Mouse (Mus musculus) E14TG2a.4 (cell line): ENCODE results near the gene Vasp.

Experiments
- H3K27me3 ChIP-seq: 2 replicates; pipeline ENCODE4 v1.6.1; 2014; ENCODE audit warnings: low read length, control low read depth; ENCODE audit not compliant: insufficient read depth
- H3K36me3 ChIP-seq: 2 replicates; pipeline ENCODE4 v1.6.1; 2014; ENCODE audit warnings: low read length, control low read depth; ENCODE audit not compliant: insufficient read depth
- H3K4me1 ChIP-seq: replicated peaks from 2 replicates; pipeline ENCODE4 v1.6.1; 2014; ENCODE audit warnings: low read depth, low read length, control low read depth
- H3K4me3 ChIP-seq: replicated peaks from 2 replicates; pipeline ENCODE4 v1.5.1; 2014; ENCODE audit warnings: mild to moderate bottlenecking, low read length
- H3K9me3 ChIP-seq: 2 replicates; pipeline ENCODE4 v1.6.1; 2014; ENCODE audit warnings: low read length, control low read depth
- CTCF ChIP-seq: conservative IDR thresholded peaks from 2 replicates; pipeline ENCODE4 v1.5.1; 2014; ENCODE audit warnings: low read length
- NANOG ChIP-seq: IDR thresholded peaks from 2 replicates; pipeline ENCODE4 v1.6.1; 2014; ENCODE audit warnings: borderline replicate concordance, low read length, mixed read lengths
- POU5F1 ChIP-seq: IDR thresholded peaks from 2 replicates; pipeline ENCODE4 v1.6.1; 2014; ENCODE audit warnings: low read length, borderline replicate concordance

Gene Vasp

GRCm38 (mm10) chr7:19269721-19270441 is 1.7 kb downstream of the Vasp start:
- Histone ChIP-seq H3K27me3 (no peaks in the 10 kb centered on the region), H3K4me3 (peak overlapping the region; percentile 99), H3K36me3 (peaks cover 32% of the 10 kb centered on the region), H3K9me3 (no peaks in the 10 kb centered on the region), H3K4me1 (peaks cover 55% of the 10 kb centered on the region)
- TF ChIP-seq NANOG (no peak), CTCF (no peak), POU5F1 (no peak)

- Histone ChIP-seq H3K9me3 (no peaks in the 10 kb centered on the region), H3K27me3 (no peaks in the 10 kb centered on the region), H3K4me3 (peak overlapping the region; percentile 76), H3K36me3 (peaks cover 39% of the 10 kb centered on the region), H3K4me1 (peaks cover 62% of the 10 kb centered on the region)
- no peak for TF ChIP-seq NANOG
- TF ChIP-seq POU5F1 = no peak
- no peak for TF ChIP-seq CTCF
Observed at GRCm38 (mm10) chr7:19268993-19269681, 2.5 kb downstream of the Vasp start.

GRCm38 (mm10) chr7:19267051-19267450 is 4.6 kb downstream of the Vasp start:
- Histone ChIP-seq H3K4me1 (peaks cover 59% of the 10 kb centered on the region), H3K27me3 (no peaks in the 10 kb centered on the region), H3K4me3 (peak overlapping the region; percentile 32; the same call in 1 of the 2 replicates), H3K36me3 (peaks cover 59% of the 10 kb centered on the region), H3K9me3 (no peaks in the 10 kb centered on the region)
- TF ChIP-seq POU5F1 (no peak), CTCF (no peak)

GRCm38 (mm10) chr7:19265928-19266822 is 5.4 kb downstream of the Vasp start:
- Histone ChIP-seq H3K4me3 (peak overlapping the region; percentile 60), H3K9me3 (no peaks in the 10 kb centered on the region), H3K36me3 (peaks cover 67% of the 10 kb centered on the region), H3K4me1 (peaks cover 67% of the 10 kb centered on the region), H3K27me3 (no peaks in the 10 kb centered on the region)
- TF ChIP-seq POU5F1 = no peak

- H3K9me3 ChIP-seq = no peaks in the 10 kb centered on the region
- peak overlapping the region; percentile 35; the same call in 1 of the 2 replicates for H3K4me3 ChIP-seq
- peaks cover 77% of the 10 kb centered on the region for H3K4me1 ChIP-seq
- TF ChIP-seq POU5F1 (no peak), NANOG (no peak), CTCF (no peak)
- H3K36me3 ChIP-seq = peaks cover 77% of the 10 kb centered on the region
- no peaks in the 10 kb centered on the region for H3K27me3 ChIP-seq
Observed at GRCm38 (mm10) chr7:19265147-19265546, 6.5 kb downstream of the Vasp start.

- Histone ChIP-seq H3K36me3 (peaks cover 69% of the 10 kb centered on the region), H3K27me3 (no peaks in the 10 kb centered on the region)
- TF ChIP-seq NANOG = no peak
- no peak for TF ChIP-seq CTCF
- no peak for TF ChIP-seq POU5F1
Observed at GRCm38 (mm10) chr7:19258336-19258735, 13.3 kb downstream of the Vasp start.

GRCm38 (mm10) chr7:19257390-19258022 is 14.1 kb downstream of the Vasp start:
- peaks cover 62% of the 10 kb centered on the region for H3K36me3 ChIP-seq
- TF ChIP-seq POU5F1 (no peak), CTCF (no peak), NANOG (no peak)
- no peaks in the 10 kb centered on the region for H3K9me3 ChIP-seq
- H3K4me1 ChIP-seq = peaks cover 70% of the 10 kb centered on the region
- H3K27me3 ChIP-seq = no peaks in the 10 kb centered on the region
- peak overlapping the region; percentile 50 for H3K4me3 ChIP-seq

More at GRCm38 (mm10) chr7:19258336-19258735, 13.3 kb downstream of the Vasp start:
- H3K4me3 ChIP-seq = peak overlapping the region; percentile 50
- no peaks in the 10 kb centered on the region for H3K9me3 ChIP-seq
- H3K4me1 ChIP-seq = peaks cover 70% of the 10 kb centered on the region
